Mouse (Mus musculus) heart, embryonic 16.5 days (tissue): Measurements from ENCODE around the gene Olfr1330. TPM values are rescaled to one million over a fixed set of nuclear protein-coding genes. Genes with fewer than 3 reads are reported as not detected.
"Not testable (repeated sequence)": the region's sequence is repeated elsewhere in the genome, so short reads cannot be mapped to it uniquely, and the experiment has no call there.

ENCODE experiments used
- ATAC-seq: fragments of 200-750 bp; cut with Nextera tagmentation; replicated peaks from 2 replicates; pipeline ENCODE4 v1.8.0; 2017; ENCODE audit warnings: moderate number of reproducible peaks; ENCODE audit not compliant: insufficient read depth, low FRiP score; ENCODE audit errors: extremely low read depth
- H3K27ac ChIP-seq: fragments of 300-500 bp; sonication (generic); 2 replicates; pipeline ENCODE4 v1.5.1; 2014; ENCODE audit warnings: mild to moderate bottlenecking, low read length, control low read depth, moderate library complexity
- H3K27me3 ChIP-seq: fragments of 300-500 bp; sonication (generic); 2 replicates; pipeline ENCODE4 v1.6.1; 2014; ENCODE audit warnings: low read length, mixed read lengths; ENCODE audit not compliant: control insufficient read depth, insufficient read depth
- H3K36me3 ChIP-seq: fragments of 300-500 bp; sonication (generic); 2 replicates; pipeline ENCODE4 v1.6.1; 2014; ENCODE audit not compliant: control insufficient read depth, insufficient read depth
- H3K4me1 ChIP-seq: fragments of 300-500 bp; sonication (generic); 2 replicates; pipeline ENCODE4 v1.6.1; 2014; ENCODE audit warnings: low read length, mixed read lengths; ENCODE audit not compliant: control insufficient read depth, insufficient read depth
- H3K4me2 ChIP-seq: fragments of 300-500 bp; sonication (generic); 2 replicates; pipeline ENCODE4 v1.6.1; 2014; ENCODE audit warnings: low read depth, mild to moderate bottlenecking, control low read depth, low read length
- H3K4me3 ChIP-seq: fragments of 300-500 bp; sonication (generic); 2 replicates; pipeline ENCODE4 v1.5.1; 2014; ENCODE audit warnings: mild to moderate bottlenecking, control low read depth, low read length
- H3K9ac ChIP-seq: fragments of 300-500 bp; sonication (generic); 2 replicates; pipeline ENCODE4 v1.6.1; 2014; ENCODE audit warnings: low read length, control low read depth
- H3K9me3 ChIP-seq: fragments of 300-500 bp; sonication (generic); replicated peaks from 2 replicates; pipeline ENCODE4 v1.6.1; 2016; ENCODE audit warnings: low read length; ENCODE audit not compliant: control insufficient read depth
- WGBS: fragments of 180-500 bp; shearing (Covaris S2); extraction: QIAGEN DNeasy Blood & Tissue Kit; methylation state at CpG from one replicate; pipeline ENCODE4 v1.1.7; 2014; 5-methylcytosine and 5-hydroxymethylcytosine counted together
- polyA plus RNA-seq: library from polyadenylated mRNA; unstranded; fragments of >200 nt; fragmentation: Nextera tagmentation; extraction: Ambion mirVana; gene quantifications from 2 replicates; pipeline ENCODE4 v1.2.1, GENCODE M21; 2015

Olfr1330 gene
- polyA plus RNA-seq, result 0.09 and 0.22 TPM in 2 replicates

DNA sequence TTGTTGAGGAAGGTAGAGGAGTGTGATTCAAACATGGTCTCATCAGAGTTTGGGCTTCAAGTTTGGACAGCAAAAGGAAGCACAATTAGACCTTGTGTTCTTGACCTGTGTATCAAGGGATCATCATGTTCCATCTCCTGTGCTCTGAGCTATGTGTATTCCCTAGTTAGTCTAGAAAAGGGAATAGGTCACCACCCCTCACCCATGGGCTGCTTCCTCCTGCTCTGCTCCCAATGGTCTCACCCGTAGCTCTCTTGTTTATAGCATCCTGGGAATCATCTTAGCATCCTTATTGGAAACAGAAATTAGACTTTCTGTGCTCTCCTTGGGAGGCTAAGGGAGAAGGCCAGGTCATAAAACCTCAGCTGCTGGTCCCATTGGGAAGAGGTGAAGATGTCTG is at the start of gene Olfr1330:
Gene Olfr1330, plus strand, starts transcription at position 301 of the 400 bp plus-strand sequence.
- 79% methylated on average over 1 of the region's 1 CpGs for WGBS
- Histone ChIP-seq H3K4me2 (no peak within 1 kb of the TSS), H3K9ac (no peak within 1 kb of the TSS), H3K4me1 (no peaks in the 10 kb centered on the region), H3K9me3 (no peaks in the 10 kb centered on the region), H3K36me3 (no peaks in the 10 kb centered on the region), H3K27me3 (no peaks in the 10 kb centered on the region), H3K27ac (no peak within 1 kb of the TSS), H3K4me3 (no peak within 1 kb of the TSS)
- ATAC-seq, result no peak

DNA sequence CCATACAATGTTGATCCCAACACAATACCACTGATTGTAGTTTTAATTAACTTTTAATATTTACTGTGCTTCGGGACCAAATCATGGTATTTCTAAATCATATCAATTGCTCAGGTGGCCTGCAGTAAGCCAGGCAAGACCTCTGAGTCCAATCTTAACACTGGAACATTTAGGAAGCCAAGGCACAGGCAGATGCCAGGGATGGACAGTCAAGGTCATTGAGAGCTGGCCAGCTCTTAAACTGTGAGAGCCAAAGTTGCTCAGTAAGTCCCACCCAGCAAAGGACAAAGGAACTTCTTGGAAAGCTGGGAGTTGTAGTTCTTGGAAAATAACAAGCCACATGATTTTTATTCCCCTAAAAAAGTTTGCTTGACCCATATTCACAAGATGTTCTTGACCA is 26.6 kb upstream of the Olfr1330 start:
- H3K9ac ChIP-seq, result no peak overlapping the region

DNA sequence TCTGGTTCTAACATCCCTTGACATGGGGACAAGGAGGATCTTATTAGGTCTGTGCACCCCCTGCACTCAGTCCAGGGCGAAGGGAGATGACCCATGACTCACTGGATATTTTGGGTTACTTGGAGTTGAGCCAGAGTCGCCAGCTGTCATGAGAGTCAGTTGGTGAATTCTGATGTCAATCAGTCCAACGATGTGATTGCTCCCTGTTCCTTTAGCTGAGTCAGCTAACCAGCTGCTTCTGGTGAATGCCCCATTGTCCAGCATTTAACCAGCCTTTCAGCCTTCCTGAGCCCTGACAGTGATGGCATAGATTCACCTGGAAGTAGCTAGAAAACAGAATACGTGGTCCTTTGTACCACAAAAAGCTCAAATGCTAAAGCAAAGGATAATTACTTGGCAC is 25.7 kb upstream of the Olfr1330 start:
- H3K4me2 ChIP-seq, result no peak overlapping the region
- H3K4me1 ChIP-seq, result peaks cover 10% of the 10 kb centered on the region; the same call in 1 of the 2 replicates
- no peaks in the 10 kb centered on the region for H3K27me3 ChIP-seq
- H3K9ac ChIP-seq, result no peak overlapping the region
- no peaks in the 10 kb centered on the region for H3K9me3 ChIP-seq
- H3K36me3 ChIP-seq, result no peaks in the 10 kb centered on the region
- ATAC-seq, result no peak
- 45% methylated on average over 4 of the region's 4 CpGs for WGBS
- no peak overlapping the region for H3K27ac ChIP-seq
- no peak overlapping the region for H3K4me3 ChIP-seq

More for the DNA sequence above, 26.6 kb upstream of the Olfr1330 start:
- Histone ChIP-seq H3K9me3 (no peaks in the 10 kb centered on the region), H3K4me1 (0 out of 2 replicates have a peak, but pooled peaks cover 6% of the 10 kb centered on the region), H3K4me3 (no peak overlapping the region), H3K4me2 (no peak overlapping the region), H3K27me3 (no peaks in the 10 kb centered on the region), H3K27ac (no peak overlapping the region), H3K36me3 (no peaks in the 10 kb centered on the region)
- WGBS, result 85% methylated on average over 1 of the region's 1 CpGs
- ATAC-seq, result no peak

DNA sequence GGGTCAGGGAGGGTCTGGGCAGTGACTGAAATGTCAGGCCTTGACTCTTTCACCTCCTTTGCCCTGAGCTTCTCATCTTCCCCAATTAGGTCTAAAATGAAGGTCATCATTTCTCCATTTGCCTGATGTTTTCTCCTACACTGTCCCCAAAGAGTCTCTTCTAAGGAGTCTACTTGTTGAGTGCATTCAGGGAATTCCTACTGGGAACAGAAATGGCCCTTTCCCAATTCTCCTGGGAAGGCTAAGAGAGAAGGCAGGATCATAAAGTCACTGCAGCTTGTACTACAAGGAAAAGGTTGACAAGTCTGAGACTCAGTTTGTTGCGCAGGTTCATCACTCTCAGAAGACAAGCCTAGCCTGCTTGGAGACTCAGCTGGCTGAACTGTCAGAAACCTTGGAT is 24.0 kb upstream of the Olfr1330 start, which contains the start of gene Olfr1331:
Gene Olfr1331, plus strand, starts transcription at position 301 of the 400 bp plus-strand sequence.
- Histone ChIP-seq H3K4me2 (no peak within 1 kb of the TSS), H3K36me3 (no peaks in the 10 kb centered on the region), H3K27ac (no peak within 1 kb of the TSS), H3K4me3 (no peak within 1 kb of the TSS), H3K27me3 (no peaks in the 10 kb centered on the region), H3K4me1 (peaks cover 16% of the 10 kb centered on the region), H3K9ac (no peak within 1 kb of the TSS), H3K9me3 (no peaks in the 10 kb centered on the region)
- WGBS, result 90% methylated on average over 1 of the region's 1 CpGs
- ATAC-seq, result no peak

DNA sequence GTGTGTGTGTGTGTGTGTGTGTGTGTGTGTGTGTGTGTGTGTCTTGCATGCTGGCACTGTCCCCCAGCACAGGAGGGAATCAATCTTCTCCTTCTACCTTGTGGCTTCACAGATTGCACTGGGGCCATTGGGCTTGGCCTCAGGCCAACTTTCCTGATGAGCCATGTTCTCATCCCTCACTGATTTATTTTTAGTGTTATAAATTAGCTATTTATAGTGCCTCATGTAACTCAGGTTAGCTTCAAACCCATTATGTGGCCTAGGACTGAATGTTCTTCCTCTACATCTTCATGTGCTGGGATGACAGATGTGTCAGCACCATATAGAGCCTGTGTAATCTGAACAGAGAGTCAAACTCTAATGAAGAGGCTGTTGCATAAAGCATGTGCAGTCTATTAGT is 20.8 kb upstream of the Olfr1330 start:
- ATAC-seq, result peak; percentile 84
- no peak overlapping the region for H3K9ac ChIP-seq
- H3K27ac ChIP-seq, result peak overlapping the region; percentile 63
- no peak overlapping the region for H3K4me3 ChIP-seq
- no peak overlapping the region for H3K4me2 ChIP-seq
- no peaks in the 10 kb centered on the region for H3K36me3 ChIP-seq
- H3K4me1 ChIP-seq, result peaks cover 13% of the 10 kb centered on the region
- H3K27me3 ChIP-seq, result no peaks in the 10 kb centered on the region
- no peaks in the 10 kb centered on the region for H3K9me3 ChIP-seq

DNA sequence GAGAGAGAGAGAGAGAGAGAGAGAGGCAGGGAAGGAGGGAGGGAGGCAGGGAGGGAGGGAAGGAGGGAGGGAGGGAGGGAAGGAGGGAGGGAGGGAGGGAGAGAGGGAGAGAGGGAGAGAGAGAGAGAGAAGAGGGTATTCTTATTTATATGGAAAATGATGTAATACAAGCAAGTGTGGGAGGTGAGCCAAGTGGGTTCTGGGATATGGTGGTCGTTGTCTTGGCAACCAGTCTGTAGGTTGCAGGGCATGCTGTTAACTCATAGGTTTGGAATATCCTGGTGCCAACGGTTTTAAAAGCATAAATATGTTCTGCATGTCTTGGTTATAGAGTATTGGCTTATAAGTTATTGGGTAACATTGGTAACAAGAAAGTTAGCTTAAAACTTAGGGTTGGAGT is 13.6 kb downstream of the Olfr1330 start:
- H3K4me1 ChIP-seq, result no peaks in the 10 kb centered on the region
- H3K9ac ChIP-seq, result no peak overlapping the region
- no peak overlapping the region for H3K27ac ChIP-seq
- H3K4me2 ChIP-seq, result no peak overlapping the region
- 51% methylated on average over 2 of the region's 2 CpGs for WGBS
- H3K4me3 ChIP-seq, result no peak overlapping the region
- no peak for ATAC-seq
- no peaks in the 10 kb centered on the region for H3K9me3 ChIP-seq
- no peaks in the 10 kb centered on the region for H3K36me3 ChIP-seq
- H3K27me3 ChIP-seq, result no peaks in the 10 kb centered on the region

DNA sequence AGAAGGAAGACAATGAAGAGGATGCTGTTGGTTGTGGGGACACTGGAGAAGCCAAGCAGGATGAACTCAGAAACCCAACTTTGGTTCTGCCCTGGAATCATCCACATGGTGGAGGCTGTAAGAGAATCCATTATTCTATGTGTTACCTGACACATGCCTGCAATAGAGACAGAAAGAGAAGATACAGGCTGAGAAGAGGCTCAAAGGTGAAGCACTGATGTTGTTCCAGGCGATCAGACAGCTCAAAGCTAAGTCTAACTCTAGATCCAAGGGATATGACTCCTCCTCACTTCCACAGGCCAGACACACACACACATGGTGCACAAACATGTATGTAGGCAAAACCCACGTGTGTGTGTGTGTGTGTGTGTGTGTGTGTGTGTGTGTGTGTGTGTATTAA is 29.0 kb downstream of the Olfr1330 start, which contains the start of gene Olfr1329:
Gene Olfr1329, minus strand, starts transcription at position 101 of the 400 bp plus-strand sequence.
- not testable (repeated sequence) for H3K9me3 ChIP-seq, H3K4me1 ChIP-seq, ATAC-seq, H3K4me2 ChIP-seq, H3K9ac ChIP-seq, H3K27ac ChIP-seq, H3K4me3 ChIP-seq, H3K27me3 ChIP-seq, H3K36me3 ChIP-seq
- 42% methylated on average over 2 of the region's 2 CpGs for WGBS

DNA sequence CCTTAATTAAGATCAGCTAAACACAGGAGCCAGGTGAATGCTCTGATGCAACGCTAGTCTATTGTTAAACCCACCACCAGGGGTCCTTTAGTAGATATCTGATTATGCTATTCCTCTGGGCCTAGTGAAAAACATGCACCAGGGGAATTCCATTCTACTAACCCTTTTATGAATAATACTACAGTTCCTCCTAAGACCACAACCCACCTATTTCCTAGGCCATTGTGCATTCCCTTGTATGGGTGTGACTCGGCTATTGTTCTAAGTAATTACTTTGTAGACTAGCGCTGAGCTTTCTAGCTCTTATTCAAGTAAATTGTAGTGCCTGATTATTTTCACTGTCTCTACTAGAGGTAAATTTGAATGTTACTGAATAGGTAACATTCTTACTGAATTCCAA is 42.9 kb downstream of the Olfr1330 start:
- not testable (repeated sequence) for H3K36me3 ChIP-seq, H3K4me3 ChIP-seq, H3K27me3 ChIP-seq, H3K9ac ChIP-seq, H3K9me3 ChIP-seq, H3K4me2 ChIP-seq, H3K27ac ChIP-seq, H3K4me1 ChIP-seq, ATAC-seq
- 74% methylated on average over 3 of the region's 3 CpGs for WGBS

DNA sequence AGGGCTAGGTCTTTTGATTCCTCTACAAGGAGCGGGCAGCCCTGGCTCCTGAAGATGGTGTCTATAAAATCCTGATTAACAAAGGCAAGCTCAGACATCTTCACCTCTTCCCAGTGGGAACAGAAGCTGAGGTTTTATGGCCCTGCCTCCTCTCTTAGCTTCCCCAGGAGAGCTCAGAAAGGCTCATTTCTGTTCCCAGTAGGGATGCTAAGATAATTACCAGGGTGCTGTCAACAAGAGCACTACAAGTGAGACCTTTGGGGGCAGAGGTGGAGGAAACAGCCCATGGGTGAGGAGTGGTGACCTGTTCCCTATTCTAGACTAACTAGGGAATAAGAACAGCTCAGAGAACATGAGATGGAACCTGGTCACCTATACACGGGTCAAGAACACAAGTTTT is 50.1 kb downstream of the Olfr1330 start, which contains the start of gene Olfr1328:
Gene Olfr1328, minus strand, starts transcription at position 101 of the 400 bp plus-strand sequence.
- H3K27ac ChIP-seq, result no peak within 1 kb of the TSS
- no peak within 1 kb of the TSS for H3K4me3 ChIP-seq
- WGBS, result 71% methylated on average over 2 of the region's 2 CpGs
- H3K9ac ChIP-seq, result no peak within 1 kb of the TSS
- no peaks in the 10 kb centered on the region for H3K4me1 ChIP-seq
- H3K9me3 ChIP-seq, result no peaks in the 10 kb centered on the region
- no peak within 1 kb of the TSS for H3K4me2 ChIP-seq
- H3K36me3 ChIP-seq, result no peaks in the 10 kb centered on the region
- no peak for ATAC-seq
- H3K27me3 ChIP-seq, result no peaks in the 10 kb centered on the region
